Mouse (Mus musculus) limb, embryonic 14.5 days (tissue): ENCODE results near the gene Fgr. TPM values are rescaled to one million over a fixed set of nuclear protein-coding genes. Genes with fewer than 3 reads are reported as not detected.
A peak's percentile ranks its signal among the peaks of the same experiment; 100 is the strongest.
"Not testable (repeated sequence)": the region's sequence is repeated elsewhere in the genome, so short reads cannot be mapped to it uniquely, and the experiment has no call there.

Source experiments
- ATAC-seq: fragments of 200-750 bp; cut with Nextera tagmentation; 2 replicates; pipeline ENCODE4 v1.8.0; 2017; ENCODE audit warnings: low read depth, moderate number of reproducible peaks, moderate TSS enrichment; ENCODE audit not compliant: low FRiP score
- DNase-seq: peaks from one replicate; pipeline ENCODE4 v3.0.0-alpha.2; 2015; ENCODE audit warnings: low spot score
- H3K27ac ChIP-seq: fragments of 300-500 bp; sonication (generic); replicated peaks from 2 replicates; pipeline ENCODE4 v1.5.1; 2014; ENCODE audit warnings: low read depth, mild to moderate bottlenecking, low read length, moderate library complexity, mixed read lengths
- H3K27me3 ChIP-seq: fragments of 300-500 bp; sonication (generic); 2 replicates; pipeline ENCODE4 v1.6.1; 2014; ENCODE audit warnings: low read length, mixed read lengths; ENCODE audit not compliant: control insufficient read depth, insufficient read depth
- H3K36me3 ChIP-seq: fragments of 300-500 bp; sonication (generic); 2 replicates; pipeline ENCODE4 v1.6.1; 2014; ENCODE audit warnings: mild to moderate bottlenecking, low read length, moderate library complexity, mixed read lengths; ENCODE audit not compliant: control insufficient read depth, insufficient read depth
- H3K4me1 ChIP-seq: fragments of 300-500 bp; sonication (generic); 2 replicates; pipeline ENCODE4 v1.6.1; 2014; ENCODE audit warnings: antibody characterized with exemption, low read length, mixed read lengths; ENCODE audit not compliant: control insufficient read depth, insufficient read depth
- H3K4me2 ChIP-seq: fragments of 300-500 bp; sonication (generic); replicated peaks from 2 replicates; pipeline ENCODE4 v1.6.1; 2014; ENCODE audit warnings: low read depth, mild to moderate bottlenecking, low read length, moderate library complexity; ENCODE audit not compliant: severe bottlenecking
- H3K4me3 ChIP-seq: fragments of 300-500 bp; sonication (generic); replicated peaks from 2 replicates; pipeline ENCODE4 v1.5.1; 2014; ENCODE audit warnings: low read length
- H3K9ac ChIP-seq: fragments of 300-500 bp; sonication (generic); 2 replicates; pipeline ENCODE4 v1.6.1; 2014; ENCODE audit warnings: mild to moderate bottlenecking, low read depth, low read length, moderate library complexity; ENCODE audit not compliant: severe bottlenecking
- H3K9me3 ChIP-seq: fragments of 300-500 bp; sonication (generic); 2 replicates; pipeline ENCODE4 v1.6.1; 2016; ENCODE audit warnings: low read length; ENCODE audit not compliant: control insufficient read depth
- POLR2A ChIP-seq: fragments of 200-500 bp; IDR thresholded peaks from 2 replicates; pipeline ENCODE4 v1.8.0; 2012; ENCODE audit warnings: inconsistent platforms, mild to moderate bottlenecking, moderate library complexity, borderline replicate concordance; ENCODE audit not compliant: insufficient read depth, insufficient read length; ENCODE audit errors: extremely low read depth
- WGBS: fragments of 180-500 bp; shearing (Covaris S2); extraction: QIAGEN DNeasy Blood & Tissue Kit; methylation state at CpG from one replicate; pipeline ENCODE4 v1.1.7; 2014; 5-methylcytosine and 5-hydroxymethylcytosine counted together
- polyA plus RNA-seq, 2 experiments: library from polyadenylated mRNA; depleted of rRNA in 1 of 2; stranded (reverse) in 1 of 2; unstranded in 1 of 2; fragments of >200 nt; fragmentation: Nextera tagmentation in 1 of 2; extraction: Ambion mirVana in 1 of 2; gene quantifications; 2 replicates each; pipeline versions ENCODE4 v1.2.1 to v1.2.3; 2012 to 2014

Gene Fgr
- polyA plus RNA-seq (2012; rRNA removed) (0.54 and 0.64 TPM in 2 replicates), polyA plus RNA-seq (2014; fragmentation: Nextera tagmentation; extraction: Ambion mirVana) (0.35 and 0.62 TPM in 2 replicates)

DNA sequence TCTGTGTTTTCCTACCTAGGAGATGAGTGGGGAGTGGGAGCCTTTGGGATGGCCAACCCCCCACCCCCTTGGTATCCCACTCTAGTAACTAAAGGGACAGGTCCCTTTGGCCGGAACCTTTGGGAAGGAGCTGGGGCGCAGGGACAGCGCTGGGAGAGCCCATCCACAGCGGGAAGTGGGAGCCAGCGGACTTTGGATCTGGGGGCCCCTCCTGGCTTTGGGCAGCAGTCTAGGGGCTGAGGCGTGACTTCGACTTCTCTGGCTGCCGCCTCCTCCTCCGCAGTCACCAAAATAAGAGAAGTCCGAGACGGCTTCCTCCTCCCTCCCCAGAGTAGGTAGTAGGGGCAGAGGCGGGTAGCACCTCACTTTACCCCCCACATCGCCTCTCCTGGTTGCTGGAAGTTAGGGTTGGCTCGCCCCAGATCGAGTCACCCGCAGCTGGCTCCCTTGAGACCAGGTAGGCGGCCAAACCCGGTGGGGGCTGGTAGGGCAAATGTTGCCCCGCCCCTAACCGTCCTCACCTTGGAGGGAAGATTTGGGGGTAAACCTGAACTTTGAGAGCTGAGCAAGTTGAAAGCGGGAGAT lies at the start of gene Fgr:
Gene Fgr, plus strand, starts transcription at position 282 of the 585 bp plus-strand sequence.
- Histone ChIP-seq H3K9me3 (no peaks in the 10 kb centered on the region), H3K9ac (no peak within 1 kb of the TSS; the same call in 1 of the 2 replicates), H3K4me1 (peaks cover 20% of the 10 kb centered on the region; the same call in 1 of the 2 replicates), H3K27ac (0 out of 2 replicates have a peak within 1 kb of the TSS, but pooled peaks have one; percentile 26), H3K4me2 (peak within 1 kb of the TSS; percentile 25), H3K36me3 (no peaks in the 10 kb centered on the region), H3K27me3 (no peaks in the 10 kb centered on the region; the same call in 1 of the 2 replicates), H3K4me3 (peak within 1 kb of the TSS; percentile 9; the same call in 1 of the 2 replicates)
- 14% methylated on average over 16 of the region's 21 CpGs for WGBS
- no peak for TF ChIP-seq POLR2A
- ATAC-seq (no peak), DNase-seq (no peak)

DNA sequence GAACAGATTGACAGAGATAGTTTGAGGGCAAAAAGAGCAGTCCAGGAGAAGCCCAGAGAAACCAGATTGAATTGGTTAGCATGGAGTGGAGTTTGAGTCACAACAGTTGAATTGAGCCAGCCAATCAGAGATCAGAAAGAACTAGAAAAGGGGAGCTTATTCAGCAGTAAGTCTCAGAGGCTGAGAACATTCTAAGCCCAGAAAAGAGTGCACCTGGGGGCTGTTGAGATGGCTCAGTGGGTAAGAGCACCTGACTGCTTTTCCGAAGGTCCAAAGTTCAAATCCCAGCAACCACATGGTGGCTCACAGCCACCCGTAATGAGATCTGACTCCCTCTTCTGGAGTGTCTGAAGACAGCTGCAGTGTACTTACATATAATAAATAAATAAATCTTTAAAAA lies 47.4 kb upstream of the Fgr start:
- ATAC-seq, H3K27me3 ChIP-seq, H3K4me3 ChIP-seq, H3K4me2 ChIP-seq, H3K27ac ChIP-seq, H3K9me3 ChIP-seq, H3K9ac ChIP-seq, H3K4me1 ChIP-seq, H3K36me3 ChIP-seq, DNase-seq: not testable (repeated sequence)
- 61% methylated on average over 2 of the region's 2 CpGs for WGBS

DNA sequence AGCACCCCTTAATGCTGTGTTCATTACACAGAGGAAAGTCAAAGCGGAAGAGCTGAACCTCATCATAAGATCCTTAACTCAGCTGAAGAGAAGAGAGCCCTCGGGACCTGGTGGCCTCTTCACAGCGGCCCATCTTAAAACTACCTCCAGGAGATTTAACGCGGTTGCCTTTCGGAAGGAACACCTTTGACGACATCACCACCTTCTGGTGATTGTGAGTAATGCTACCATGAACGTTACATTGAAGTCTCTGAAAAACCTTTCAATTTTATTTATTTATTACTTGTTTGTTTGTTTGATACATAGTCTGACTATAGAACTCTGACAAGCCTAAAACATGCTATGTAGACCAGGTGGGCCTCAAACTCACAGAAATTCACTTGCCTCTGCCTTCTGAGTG lies 43.1 kb upstream of the Fgr start:
- ATAC-seq (no peak), DNase-seq (peak; percentile 64)
- no peak overlapping the region for H3K9ac ChIP-seq
- H3K4me3 ChIP-seq, result no peak overlapping the region
- WGBS, result 9% methylated on average over 8 of the region's 8 CpGs
- H3K27ac ChIP-seq, result no peak overlapping the region
- no peaks in the 10 kb centered on the region for H3K36me3 ChIP-seq
- no peak for TF ChIP-seq POLR2A
- no peaks in the 10 kb centered on the region for H3K9me3 ChIP-seq
- no peaks in the 10 kb centered on the region for H3K4me1 ChIP-seq
- no peaks in the 10 kb centered on the region for H3K27me3 ChIP-seq
- H3K4me2 ChIP-seq, result no peak overlapping the region

DNA sequence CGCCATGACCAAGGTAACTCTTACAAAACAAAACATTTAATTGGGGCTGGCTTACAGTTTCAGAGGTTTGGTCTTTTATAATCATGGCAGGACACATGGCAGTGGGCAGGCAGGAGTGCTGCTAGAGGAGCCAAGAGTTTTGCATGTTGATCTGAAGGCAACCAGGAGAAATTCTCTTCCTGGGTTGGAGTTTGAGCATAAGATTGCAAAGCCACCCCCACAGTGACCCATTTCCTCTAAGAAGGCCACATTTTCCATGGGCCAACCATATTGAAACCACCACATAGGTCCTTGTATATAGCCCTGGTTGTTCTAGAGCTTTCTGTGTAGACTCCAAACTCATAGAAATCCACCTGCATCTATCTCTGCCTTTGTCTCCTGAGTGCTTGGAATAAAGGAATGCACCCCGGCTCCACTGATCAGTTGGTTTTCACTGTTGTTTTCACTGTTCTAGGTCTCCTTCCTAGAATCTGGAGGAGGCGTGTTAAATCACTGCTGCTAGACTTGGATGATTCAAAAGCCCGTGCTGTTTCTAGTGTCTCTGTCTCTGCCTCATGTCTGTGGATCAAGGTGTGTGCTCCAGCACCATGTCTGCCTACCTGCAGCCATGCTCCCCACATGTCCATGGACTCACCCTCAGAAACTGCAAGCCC lies 41.0 kb upstream of the Fgr start:
- no peaks in the 10 kb centered on the region for H3K4me1 ChIP-seq
- H3K27ac ChIP-seq, result no peak overlapping the region
- no peak overlapping the region for H3K9ac ChIP-seq
- no peaks in the 10 kb centered on the region for H3K27me3 ChIP-seq
- no peak overlapping the region for H3K4me3 ChIP-seq
- H3K9me3 ChIP-seq, result no peaks in the 10 kb centered on the region
- TF ChIP-seq POLR2A, result no peak
- no peak overlapping the region for H3K4me2 ChIP-seq
- no peaks in the 10 kb centered on the region for H3K36me3 ChIP-seq
- WGBS, result 82% methylated on average over 4 of the region's 4 CpGs
- ATAC-seq (no peak), DNase-seq (no peak)

- Histone ChIP-seq H3K27me3 (no peaks in the 10 kb centered on the region), H3K27ac (no peak overlapping the region), H3K36me3 (no peaks in the 10 kb centered on the region), H3K9ac (no peak overlapping the region), H3K4me3 (no peak overlapping the region), H3K4me2 (no peak overlapping the region), H3K4me1 (peaks cover 9% of the 10 kb centered on the region), H3K9me3 (no peaks in the 10 kb centered on the region)
- 29% methylated on average over 7 of the region's 7 CpGs for WGBS
- no peak for ATAC-seq
- no peak for DNase-seq
- no peak for TF ChIP-seq POLR2A
Observed at GRCm38 (mm10) chr4:132934639-132935038, 39.3 kb upstream of the Fgr start.
